Mouse (Mus musculus) limb, embryonic 14.5 days (tissue): ENCODE data around the gene Vcp. TPM values are rescaled to one million over a fixed set of nuclear protein-coding genes. Genes with fewer than 3 reads are reported as not detected.
"Not testable (repeated sequence)": the region's sequence is repeated elsewhere in the genome, so short reads cannot be mapped to it uniquely, and the experiment has no call there.

ENCODE experiments used
- ATAC-seq: fragments of 200-750 bp; cut with Nextera tagmentation; 2 replicates; pipeline ENCODE4 v1.8.0; 2017; ENCODE audit warnings: low read depth, moderate number of reproducible peaks, moderate TSS enrichment; ENCODE audit not compliant: low FRiP score
- DNase-seq: peaks from one replicate; pipeline ENCODE4 v3.0.0-alpha.2; 2015; ENCODE audit warnings: low spot score
- H3K27ac ChIP-seq: fragments of 300-500 bp; sonication (generic); replicated peaks from 2 replicates; pipeline ENCODE4 v1.5.1; 2014; ENCODE audit warnings: low read depth, mild to moderate bottlenecking, low read length, moderate library complexity, mixed read lengths
- H3K27me3 ChIP-seq: fragments of 300-500 bp; sonication (generic); 2 replicates; pipeline ENCODE4 v1.6.1; 2014; ENCODE audit warnings: low read length, mixed read lengths; ENCODE audit not compliant: control insufficient read depth, insufficient read depth
- H3K36me3 ChIP-seq: fragments of 300-500 bp; sonication (generic); 2 replicates; pipeline ENCODE4 v1.6.1; 2014; ENCODE audit warnings: mild to moderate bottlenecking, low read length, moderate library complexity, mixed read lengths; ENCODE audit not compliant: control insufficient read depth, insufficient read depth
- H3K4me1 ChIP-seq: fragments of 300-500 bp; sonication (generic); 2 replicates; pipeline ENCODE4 v1.6.1; 2014; ENCODE audit warnings: antibody characterized with exemption, low read length, mixed read lengths; ENCODE audit not compliant: control insufficient read depth, insufficient read depth
- H3K4me2 ChIP-seq: fragments of 300-500 bp; sonication (generic); replicated peaks from 2 replicates; pipeline ENCODE4 v1.6.1; 2014; ENCODE audit warnings: low read depth, mild to moderate bottlenecking, low read length, moderate library complexity; ENCODE audit not compliant: severe bottlenecking
- H3K4me3 ChIP-seq: fragments of 300-500 bp; sonication (generic); replicated peaks from 2 replicates; pipeline ENCODE4 v1.5.1; 2014; ENCODE audit warnings: low read length
- H3K9ac ChIP-seq: fragments of 300-500 bp; sonication (generic); 2 replicates; pipeline ENCODE4 v1.6.1; 2014; ENCODE audit warnings: mild to moderate bottlenecking, low read depth, low read length, moderate library complexity; ENCODE audit not compliant: severe bottlenecking
- H3K9me3 ChIP-seq: fragments of 300-500 bp; sonication (generic); 2 replicates; pipeline ENCODE4 v1.6.1; 2016; ENCODE audit warnings: low read length; ENCODE audit not compliant: control insufficient read depth
- POLR2A ChIP-seq: fragments of 200-500 bp; IDR thresholded peaks from 2 replicates; pipeline ENCODE4 v1.8.0; 2012; ENCODE audit warnings: inconsistent platforms, mild to moderate bottlenecking, moderate library complexity, borderline replicate concordance; ENCODE audit not compliant: insufficient read depth, insufficient read length; ENCODE audit errors: extremely low read depth
- WGBS: fragments of 180-500 bp; shearing (Covaris S2); extraction: QIAGEN DNeasy Blood & Tissue Kit; methylation state at CpG from one replicate; pipeline ENCODE4 v1.1.7; 2014; 5-methylcytosine and 5-hydroxymethylcytosine counted together
- polyA plus RNA-seq, 2 experiments: library from polyadenylated mRNA; depleted of rRNA in 1 of 2; stranded (reverse) in 1 of 2; unstranded in 1 of 2; fragments of >200 nt; fragmentation: Nextera tagmentation in 1 of 2; extraction: Ambion mirVana in 1 of 2; gene quantifications; 2 replicates each; pipeline versions ENCODE4 v1.2.1 to v1.2.3; 2012 to 2014

The Vcp gene
- polyA plus RNA-seq (2012; rRNA removed) (194 and 248 TPM in 2 replicates), polyA plus RNA-seq (2014; fragmentation: Nextera tagmentation; extraction: Ambion mirVana) (468 and 501 TPM in 2 replicates)

DNA sequence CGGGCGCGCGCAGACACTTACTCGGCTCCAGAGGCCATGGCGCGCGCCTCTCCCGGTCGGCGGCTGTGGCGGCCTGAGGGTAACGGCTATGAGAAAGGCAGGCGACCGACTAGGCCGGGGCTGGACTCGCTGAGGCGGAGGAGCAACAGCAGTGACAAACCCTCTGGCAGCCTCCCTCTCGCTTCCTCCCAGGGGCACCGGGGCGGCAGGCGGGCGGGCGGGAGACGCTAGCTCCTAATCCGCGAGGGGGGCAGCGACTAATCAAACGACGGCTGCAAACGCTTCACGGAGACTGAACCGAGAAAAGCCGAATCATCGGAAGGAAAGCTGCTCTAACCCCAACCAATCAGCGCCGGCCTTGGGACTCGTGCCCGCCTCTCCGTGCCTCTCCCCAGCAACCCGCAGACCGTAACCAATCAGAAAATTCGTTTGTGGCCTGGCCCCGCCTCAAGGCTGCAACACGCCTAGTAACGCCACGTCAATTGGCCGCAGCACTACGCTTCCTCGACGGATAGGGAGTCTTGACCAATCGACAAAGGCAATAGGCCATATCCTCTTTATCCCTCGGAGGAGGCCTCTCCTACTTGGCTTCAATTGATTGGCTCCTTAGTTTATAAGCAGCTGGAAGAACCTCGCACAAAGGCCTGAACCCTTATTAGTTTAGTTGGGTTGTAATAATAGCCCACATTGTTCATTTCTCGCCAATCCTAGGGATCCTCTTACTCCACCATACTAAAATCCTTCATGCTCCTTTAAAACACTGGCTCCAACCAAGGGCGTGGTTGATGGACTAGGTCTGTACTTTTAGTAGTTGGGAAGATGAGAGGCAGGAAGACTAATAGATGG lies at the start of gene Vcp:
TSS of gene Vcp (minus strand) at position 367 of the 846 bp plus-strand sequence.
- peaks cover 19% of the 10 kb centered on the region for H3K36me3 ChIP-seq
- H3K9me3 ChIP-seq, H3K27me3 ChIP-seq: not testable (repeated sequence)
- DNase-seq (peak; percentile 99), ATAC-seq (peak; percentile 99)
- peak within 1 kb of the TSS; percentile 87 for H3K4me2 ChIP-seq
- H3K27ac ChIP-seq: peak within 1 kb of the TSS; percentile 99
- under 1% methylated on average over 41 of the region's 56 CpGs for WGBS
- peak within 1 kb of the TSS; percentile 96 for H3K9ac ChIP-seq
- peak within 1 kb of the TSS; percentile 91 for H3K4me3 ChIP-seq
- peaks cover 10% of the 10 kb centered on the region for H3K4me1 ChIP-seq

DNA sequence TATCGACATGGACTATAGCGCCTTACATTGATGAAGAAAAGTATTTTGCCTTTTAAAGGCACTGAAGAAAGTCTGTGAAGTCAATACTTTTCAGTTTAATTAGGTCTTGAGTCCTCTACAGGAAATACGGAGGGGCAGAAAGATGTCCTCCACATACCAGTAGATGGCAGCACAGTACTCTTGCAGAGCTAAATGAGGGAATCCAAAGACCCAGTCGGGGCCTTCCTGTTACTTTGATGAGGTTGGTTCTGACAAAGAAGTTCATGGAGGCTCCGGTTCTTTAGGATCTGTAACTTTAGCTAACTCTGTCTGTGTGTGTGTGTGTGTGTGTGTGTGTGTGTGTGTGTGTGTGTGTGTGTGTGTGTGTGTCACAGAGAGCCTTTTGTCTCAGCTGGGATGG lies 46.9 kb upstream of the Vcp start:
- H3K4me2 ChIP-seq: peak overlapping the region; percentile 28; the same call in 1 of the 2 replicates
- 7% methylated on average over 5 of the region's 5 CpGs for WGBS
- no peak for TF ChIP-seq POLR2A
- H3K9ac ChIP-seq: peak overlapping the region; percentile 38
- no peak overlapping the region for H3K4me3 ChIP-seq
- H3K27ac ChIP-seq: no peak overlapping the region
- peaks cover 19% of the 10 kb centered on the region for H3K4me1 ChIP-seq
- no peak for ATAC-seq
- H3K9me3 ChIP-seq: no peaks in the 10 kb centered on the region
- peak; percentile 90 for DNase-seq
- H3K27me3 ChIP-seq: no peaks in the 10 kb centered on the region
- H3K36me3 ChIP-seq: no peaks in the 10 kb centered on the region

DNA sequence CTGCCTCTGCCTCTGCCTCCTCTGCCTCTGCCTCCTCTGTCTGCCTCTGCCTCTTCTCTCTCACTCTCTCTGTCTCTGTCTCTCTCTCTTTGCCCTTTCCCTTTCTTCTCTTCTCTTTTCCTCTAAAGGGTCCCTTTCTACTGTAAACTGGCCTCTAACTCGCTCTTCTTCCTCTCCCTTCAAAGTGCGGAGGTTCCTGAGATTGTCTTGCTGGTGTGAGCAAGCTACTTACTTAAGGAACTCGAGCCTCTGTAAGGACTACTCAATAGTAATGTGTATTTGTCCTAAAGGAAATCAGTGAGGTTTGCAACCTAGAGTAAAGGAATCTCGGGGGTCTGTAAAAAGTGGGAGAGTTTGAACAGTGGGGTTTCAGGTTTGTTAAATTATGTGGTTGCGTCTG lies 46.3 kb upstream of the Vcp start:
- Histone ChIP-seq H3K4me3 (0 out of 2 replicates have a peak overlapping the region, but pooled peaks have one; percentile 52), H3K27me3 (no peaks in the 10 kb centered on the region), H3K9ac (no peak overlapping the region), H3K4me2 (no peak overlapping the region), H3K9me3 (no peaks in the 10 kb centered on the region), H3K27ac (no peak overlapping the region), H3K4me1 (peaks cover 19% of the 10 kb centered on the region), H3K36me3 (no peaks in the 10 kb centered on the region)
- DNase-seq (no peak), ATAC-seq (no peak)
- no peak for TF ChIP-seq POLR2A
- 56% methylated on average over 5 of the region's 5 CpGs for WGBS

DNA sequence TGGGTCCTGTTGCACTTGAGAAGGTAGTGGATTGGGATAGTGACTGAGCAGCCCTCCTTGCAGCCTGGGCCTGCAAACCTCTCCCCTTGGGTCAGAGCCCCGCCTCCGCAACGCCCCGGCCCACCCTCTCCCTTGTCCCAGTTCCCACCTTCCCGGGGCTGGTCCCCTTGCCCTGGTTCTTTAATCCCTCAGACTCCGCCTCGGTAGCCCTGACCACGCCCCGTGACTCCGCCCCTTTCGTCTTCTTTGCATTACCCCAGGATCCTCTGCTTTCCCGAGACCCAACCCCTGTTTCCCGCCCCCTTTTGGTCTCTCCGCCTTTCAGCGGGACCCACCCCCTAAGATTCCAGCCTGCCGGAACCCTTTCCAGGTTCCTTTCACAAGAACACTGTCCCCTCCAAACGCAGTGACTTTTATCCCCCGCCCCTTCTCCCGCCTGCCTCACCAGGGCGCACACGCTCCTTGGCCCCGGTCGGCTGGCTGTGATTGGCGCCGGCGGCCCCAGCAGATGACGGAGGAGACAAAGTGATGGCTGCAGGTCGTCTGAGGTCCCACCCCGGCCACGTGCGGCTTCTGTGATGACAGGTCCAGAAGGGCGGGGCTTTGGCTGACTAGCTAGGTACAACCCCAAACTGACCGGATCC lies 45.5 kb upstream of the Vcp start, which contains the start of gene Fam214b:
TSS of gene Fam214b (minus strand) at position 562 of the 644 bp plus-strand sequence.
- Histone ChIP-seq H3K9me3 (no peaks in the 10 kb centered on the region), H3K9ac (peak within 1 kb of the TSS; percentile 50), H3K36me3 (no peaks in the 10 kb centered on the region), H3K4me3 (peak within 1 kb of the TSS; percentile 52), H3K27me3 (no peaks in the 10 kb centered on the region), H3K27ac (no peak within 1 kb of the TSS), H3K4me2 (peak within 1 kb of the TSS; percentile 79), H3K4me1 (peaks cover 19% of the 10 kb centered on the region)
- DNase-seq: peak; percentile 97
- 1% methylated on average over 32 of the region's 33 CpGs for WGBS
- no peak for TF ChIP-seq POLR2A
- peak; percentile 97 for ATAC-seq

DNA sequence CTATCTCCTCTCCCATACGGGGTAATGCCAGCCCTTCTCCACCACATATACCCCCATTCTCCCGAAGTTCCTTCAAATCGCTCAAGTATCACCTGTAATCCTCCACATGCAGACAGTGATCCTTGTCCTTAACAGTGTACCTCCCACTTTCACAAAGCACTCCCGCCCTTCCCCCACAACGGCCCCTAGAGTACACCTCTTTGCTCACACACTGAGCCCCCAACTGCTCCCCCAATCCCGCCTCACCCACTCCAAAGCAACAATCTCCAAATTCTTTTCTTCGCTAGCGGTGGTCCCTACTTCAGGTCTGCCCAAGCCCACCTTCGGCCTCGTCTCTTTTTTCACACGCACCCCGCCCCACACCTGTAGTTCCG lies 45.0 kb upstream of the Vcp start:
- Histone ChIP-seq H3K36me3 (no peaks in the 10 kb centered on the region), H3K4me2 (peak overlapping the region; percentile 79), H3K9ac (peak overlapping the region; percentile 44), H3K4me3 (peak overlapping the region; percentile 52), H3K9me3 (no peaks in the 10 kb centered on the region), H3K27ac (no peak overlapping the region), H3K27me3 (no peaks in the 10 kb centered on the region), H3K4me1 (peaks cover 21% of the 10 kb centered on the region)
- ATAC-seq: peak; percentile 1
- no peak for DNase-seq
- 8% methylated on average over 13 of the region's 13 CpGs for WGBS
- no peak for TF ChIP-seq POLR2A
